Mouse (Mus musculus) ES-Bruce4 (cell line): ENCODE data around the gene Aff3. TPM values are rescaled to one million over a fixed set of nuclear protein-coding genes. Genes with fewer than 3 reads are reported as not detected.

ENCODE experiments used
- H3K27ac ChIP-seq: 2 replicates; pipeline ENCODE4 v1.5.1; 2012; ENCODE audit warnings: low read length, inconsistent platforms; ENCODE audit not compliant: insufficient read depth
- H3K27me3 ChIP-seq: 2 replicates; pipeline ENCODE4 v1.6.1; 2012; ENCODE audit warnings: mild to moderate bottlenecking, low read length, inconsistent platforms; ENCODE audit not compliant: control insufficient read depth, poor library complexity, insufficient read depth, severe bottlenecking
- H3K36me3 ChIP-seq: 2 replicates; pipeline ENCODE4 v1.6.1; 2012; ENCODE audit warnings: inconsistent platforms, mild to moderate bottlenecking, low read length, moderate library complexity; ENCODE audit not compliant: control insufficient read depth, poor library complexity, insufficient read depth, severe bottlenecking
- H3K4me1 ChIP-seq: one replicate; pipeline ENCODE4 v1.8.1; 2011; ENCODE audit warnings: low read length; ENCODE audit not compliant: control insufficient read depth, insufficient read depth
- H3K4me3 ChIP-seq: 2 replicates; pipeline ENCODE4 v1.5.1; 2011; ENCODE audit warnings: low read depth, mild to moderate bottlenecking, low read length
- H3K9ac ChIP-seq: 2 replicates; pipeline ENCODE4 v1.6.1; 2012; ENCODE audit warnings: low read depth, mild to moderate bottlenecking, inconsistent platforms; ENCODE audit not compliant: poor library complexity, severe bottlenecking
- H3K9me3 ChIP-seq: replicated peaks from 2 replicates; pipeline ENCODE4 v1.6.1; 2012; ENCODE audit warnings: mild to moderate bottlenecking, low read length, inconsistent platforms; ENCODE audit not compliant: control insufficient read depth, poor library complexity, insufficient read depth, severe bottlenecking
- CTCF ChIP-seq: IDR thresholded peaks from one replicate; pipeline ENCODE4 v1.8.1; 2011; ENCODE audit warnings: low read depth, low read length
- EP300 ChIP-seq: IDR thresholded peaks from 2 replicates; pipeline ENCODE4 v1.6.1; 2011; ENCODE audit warnings: low read depth, low read length; ENCODE audit not compliant: insufficient read depth
- POLR2A ChIP-seq: IDR thresholded peaks from one replicate; pipeline ENCODE4 v1.8.1; 2011; ENCODE audit warnings: low read length; ENCODE audit not compliant: insufficient read depth
- polyA plus RNA-seq: library from polyadenylated mRNA; stranded (reverse); fragments of >200 nt; gene quantifications from 2 replicates; pipeline ENCODE4 v1.2.4, GENCODE M21; 2011; ENCODE audit warnings: low read depth; ENCODE audit not compliant: missing spikeins, insufficient read depth, insufficient read length

Gene Aff3
- polyA plus RNA-seq, 1 experiment, result 9.2 TPM

GRCm38 (mm10) chr1:38321861-38322260, 342.9 kb downstream of the Aff3 start:
- no peaks in the 10 kb centered on the region for H3K4me1 ChIP-seq
- H3K36me3 ChIP-seq, result no peaks in the 10 kb centered on the region
- no peak overlapping the region for H3K27ac ChIP-seq
- no peaks in the 10 kb centered on the region for H3K9me3 ChIP-seq
- H3K27me3 ChIP-seq, result no peaks in the 10 kb centered on the region
- no peak overlapping the region for H3K4me3 ChIP-seq
- no peak for TF ChIP-seq EP300
- no peak for TF ChIP-seq CTCF
- TF ChIP-seq POLR2A, result no peak
- H3K9ac ChIP-seq, result no peak overlapping the region

- H3K9me3 ChIP-seq, result no peaks in the 10 kb centered on the region
- H3K4me1 ChIP-seq, result no peaks in the 10 kb centered on the region
- H3K27me3 ChIP-seq, result no peaks in the 10 kb centered on the region
- no peak overlapping the region for H3K27ac ChIP-seq
- H3K4me3 ChIP-seq, result no peak overlapping the region
- no peak overlapping the region for H3K9ac ChIP-seq
- TF ChIP-seq EP300 (no peak), POLR2A (no peak), CTCF (no peak)
- H3K36me3 ChIP-seq, result no peaks in the 10 kb centered on the region
Observed at GRCm38 (mm10) chr1:38320971-38321305, 343.8 kb downstream of the Aff3 start.

- Histone ChIP-seq H3K9ac (no peak overlapping the region), H3K27ac (no peak overlapping the region), H3K27me3 (no peaks in the 10 kb centered on the region), H3K4me1 (no peaks in the 10 kb centered on the region), H3K9me3 (no peaks in the 10 kb centered on the region), H3K4me3 (no peak overlapping the region), H3K36me3 (no peaks in the 10 kb centered on the region)
- TF ChIP-seq EP300, result no peak
Observed at GRCm38 (mm10) chr1:38320126-38320970, 344.4 kb downstream of the Aff3 start.

- no peak overlapping the region for H3K9ac ChIP-seq
- no peaks in the 10 kb centered on the region for H3K36me3 ChIP-seq
- no peak overlapping the region for H3K27ac ChIP-seq
- no peaks in the 10 kb centered on the region for H3K4me1 ChIP-seq
- no peaks in the 10 kb centered on the region for H3K27me3 ChIP-seq
- TF ChIP-seq CTCF (no peak), EP300 (no peak), POLR2A (no peak)
- no peaks in the 10 kb centered on the region for H3K9me3 ChIP-seq
- H3K4me3 ChIP-seq, result no peak overlapping the region
Observed at GRCm38 (mm10) chr1:38318614-38319013, 346.1 kb downstream of the Aff3 start.

GRCm38 (mm10) chr1:38315992-38316391, 348.8 kb downstream of the Aff3 start:
- Histone ChIP-seq H3K36me3 (no peaks in the 10 kb centered on the region), H3K27me3 (no peaks in the 10 kb centered on the region)

GRCm38 (mm10) chr1:38310496-38310895, 354.3 kb downstream of the Aff3 start:
- TF ChIP-seq POLR2A (no peak), EP300 (no peak), CTCF (no peak)
- no peaks in the 10 kb centered on the region for H3K4me1 ChIP-seq
- no peaks in the 10 kb centered on the region for H3K9me3 ChIP-seq
- no peak overlapping the region for H3K4me3 ChIP-seq
- H3K9ac ChIP-seq, result no peak overlapping the region
- no peak overlapping the region for H3K27ac ChIP-seq
- no peaks in the 10 kb centered on the region for H3K36me3 ChIP-seq
- no peaks in the 10 kb centered on the region for H3K27me3 ChIP-seq

More at GRCm38 (mm10) chr1:38315992-38316391, 348.8 kb downstream of the Aff3 start:
- H3K27ac ChIP-seq, result no peak overlapping the region
- H3K4me3 ChIP-seq, result no peak overlapping the region
- no peaks in the 10 kb centered on the region for H3K4me1 ChIP-seq
- H3K9ac ChIP-seq, result no peak overlapping the region
- no peaks in the 10 kb centered on the region for H3K9me3 ChIP-seq
- TF ChIP-seq CTCF (no peak), POLR2A (no peak), EP300 (no peak)
